Mouse (Mus musculus) forelimb bud, embryonic 11.5 days (tissue): ENCODE measurements around the gene Klk1b5.

Experiments used
- DNase-seq: peaks from one replicate; pipeline ENCODE4 v3.0.0-alpha.2; 2012; ENCODE audit warnings: low read depth, low spot score

Klk1b5 gene

GRCm38 (mm10) chr7:44253023-44253616 is 37.4 kb downstream of the Klk1b5 start:
- no peak for DNase-seq

- no peak for DNase-seq
Observed at GRCm38 (mm10) chr7:44254930-44255329, 39.2 kb downstream of the Klk1b5 start.

- no peak for DNase-seq
Observed at GRCm38 (mm10) chr7:44257278-44257677, 41.5 kb downstream of the Klk1b5 start, which contains the start of gene Acp4. Acp4 (minus strand) TSS chr7:44257378.

- no peak for DNase-seq
Observed at GRCm38 (mm10) chr7:44260410-44260809, 44.7 kb downstream of the Klk1b5 start.

- no peak for DNase-seq
Observed at GRCm38 (mm10) chr7:44261147-44261546, 45.4 kb downstream of the Klk1b5 start, which contains the start of gene Gm15517. Gm15517 (plus strand) TSS chr7:44261447.

GRCm38 (mm10) chr7:44262791-44263643 is 47.3 kb downstream of the Klk1b5 start:
- DNase-seq, result peak; percentile 95

GRCm38 (mm10) chr7:44268117-44268516 is 52.4 kb downstream of the Klk1b5 start:
- no peak for DNase-seq

- DNase-seq, result no peak
Observed at GRCm38 (mm10) chr7:44269397-44269796, 53.7 kb downstream of the Klk1b5 start.
